29 mouse cellular contexts compared by ENCODE assay signal in genomic region chr4:116010186-116010585, GRCm38 (mm10). TPM values are rescaled to one million over a fixed set of nuclear protein-coding genes. Genes with fewer than 3 reads are reported as not detected.
DNase-seq lines count a peak whose midpoint lies in the region; ATAC-seq and TF ChIP-seq lines count a peak whose summit lies in the region.
"Had no signal": no experiment of that assay in that cellular context is flagged by ENCODE, and none has a peak within 500 bp of the region (broad histone marks: within the 10 kb centered on the region; RNA-seq: fewer than 3 reads in every experiment).

No protein-coding gene starts in this region.

- no peak for TF ChIP-seq POLR2A in CH12.LX (IDR thresholded peaks at IDR 0.05; ENCODE audit: low read depth, low read length)

- H3K79me2 ChIP-seq in CH12.LX (replicated peaks; ENCODE audit: control insufficient read depth, extremely low read depth, insufficient read depth, poor library complexity, severe bottlenecking), result peaks cover 5% of the 10 kb centered on the region; the same call in 1 of the 2 replicates

- TF ChIP-seq EP300 in CH12.LX (IDR thresholded peaks at IDR 0.05; ENCODE audit: low read length), result no peak

- ATAC-seq in megakaryocyte, adult 5-6 weeks (ENCODE audit: poor library complexity, severe bottlenecking), result 0 out of 2 replicates have a peak, but pooled peaks have one; percentile 18
- ATAC-seq: forebrain, embryonic 13.5 days; Patski had no signal

- H3K9me3 ChIP-seq in CH12.LX (replicated peaks; ENCODE audit: low read length), result no peaks in the 10 kb centered on the region
- H3K9me3 ChIP-seq: forebrain, embryonic 13.5 days; heart, embryonic 12.5 days; kidney, embryonic 15.5 days; midbrain, embryonic 10.5 days had no signal

- no peak for TF ChIP-seq CTCF in CH12.LX (conservative IDR thresholded peaks at IDR 0.05 in 1 of 2, IDR thresholded peaks at IDR 0.05 in 1 of 2; ENCODE audit: low read depth in 2 of 2, low read length in 2 of 2)

- no peak overlapping the region for H3K4me3 ChIP-seq in CH12.LX (replicated peaks in 1 of 3; ENCODE audit: low read depth in 2 of 3, low read length in 2 of 3, poor library complexity in 1 of 3)
- H3K4me3 ChIP-seq: forebrain, embryonic 13.5 days; heart, adult 2 months; heart, embryonic 12.5 days; kidney, embryonic 15.5 days; layer of hippocampus, adult 2 months; midbrain, embryonic 10.5 days; myocyte had no signal

- peaks cover 3 to 26% of the 10 kb centered on the region in 2 experiments for H3K36me3 ChIP-seq in CH12.LX (replicated peaks in 1 of 2; ENCODE audit: control insufficient read depth in 1 of 2, insufficient read depth in 1 of 2, low read length in 1 of 2)
- H3K36me3 ChIP-seq: heart, embryonic 12.5 days; kidney, embryonic 15.5 days; midbrain, embryonic 10.5 days had no signal

- H3K27ac ChIP-seq in CH12.LX (ENCODE audit: insufficient read depth, low read depth), result no peak overlapping the region
- H3K27ac ChIP-seq: forebrain, embryonic 13.5 days; heart, adult 2 months; hindbrain, embryonic 14.5 days; kidney, embryonic 15.5 days; layer of hippocampus, adult 2 months; liver, embryonic 14.5 days; midbrain, embryonic 10.5 days had no signal

- in situ Hi-C loops in CH12.LX (cut with MboI; ENCODE audit: low pct_ligation_motif_present, low pct_unique_long_range_greater_than_20kb, low sequenced_read_pairs), result no loop called here

- peak; percentile 22 to 25 for DNase-seq in spleen, postnatal 36 days (ENCODE audit: low spot score in 2 of 2)
- no peak for DNase-seq in spleen, postnatal 14 days (ENCODE audit: low spot score in 2 of 2)
- DNase-seq in CH12.LX (ENCODE audit: extremely low read depth), result peak; percentile 11
- no peak for DNase-seq in layer of hippocampus, adult 9-11 months
- no peak for DNase-seq in layer of hippocampus, postnatal 10 days (ENCODE audit: low spot score in 2 of 2)
- DNase-seq in frontal cortex, postnatal 25 days (ENCODE audit: low spot score in 2 of 2), result no peak
- DNase-seq: adrenal gland, postnatal 36 days; cerebellum, adult 18-20 months; cerebellum, postnatal 14 days; gastrocnemius, postnatal 36 days; heart, adult 2 months; kidney, adult 18-20 months; kidney, postnatal 25 days; liver; lung, embryonic 14.5 days; lung, postnatal 14 days; retina, postnatal 1 day; right cerebral cortex, postnatal 14 days; thymus, adult 2 months had no signal

- peaks cover 16 to 71% of the 10 kb centered on the region in 2 experiments for H3K4me1 ChIP-seq in CH12.LX (ENCODE audit: control insufficient read depth in 1 of 2, insufficient read depth in 2 of 2)
- H3K4me1 ChIP-seq: midbrain, embryonic 10.5 days had no signal

- TF ChIP-seq RAD21 in CH12.LX (IDR thresholded peaks at IDR 0.05; ENCODE audit: low read depth, low read length), result no peak

- no peak overlapping the region for H3K9ac ChIP-seq in CH12.LX (ENCODE audit: insufficient read depth, low read depth)
- H3K9ac ChIP-seq: forebrain, embryonic 13.5 days; heart, embryonic 12.5 days; hindbrain, embryonic 14.5 days; kidney, embryonic 15.5 days; liver, embryonic 14.5 days; lung, embryonic 14.5 days had no signal

- no peak overlapping the region for H3K4me2 ChIP-seq in CH12.LX (ENCODE audit: insufficient read depth, low read depth, poor library complexity, severe bottlenecking)
- H3K4me2 ChIP-seq: forebrain, embryonic 13.5 days; heart, embryonic 12.5 days; hindbrain, embryonic 14.5 days; kidney, embryonic 15.5 days; lung, embryonic 14.5 days had no signal

- dilution Hi-C loops in CH12.LX (cut with MboI; ENCODE audit: extremely low pct_ligation_motif_present, extremely low pct_unique_long_range_greater_than_20kb, low sequenced_read_pairs), result no loop called here

- no peaks in the 10 kb centered on the region for H3K27me3 ChIP-seq in CH12.LX (replicated peaks)
- H3K27me3 ChIP-seq: Patski had no signal

TF ChIP-seq in CH12.LX, 34 proteins besides CTCF, POLR2A, EP300 and RAD21:
- TF ChIP-seq ZC3H11A (IDR thresholded peaks at IDR 0.05; ENCODE audit: low read depth, low read length), result no peak
- TF ChIP-seq MEF2A (IDR thresholded peaks at IDR 0.05; ENCODE audit: borderline replicate concordance, low read depth, low read length), result no peak
- TF ChIP-seq CHD1 (IDR thresholded peaks at IDR 0.05; ENCODE audit: low read depth, low read length), result no peak
- TF ChIP-seq ELF1 (IDR thresholded peaks at IDR 0.05; ENCODE audit: low read depth, low read length), result no peak
- no peak for TF ChIP-seq MAX (IDR thresholded peaks at IDR 0.05; ENCODE audit: low read length)

RNA-seq across cellular contexts. Expression of gene Faah, which starts 7.5 kb away (rescaled TPM):
- total RNA-seq in CH12.LX (2012; rRNA removed), result 9.9 and 15.1 TPM in 2 replicates
- 3.4 and 3.5 TPM in 2 replicates for total RNA-seq in CH12.LX (2014; rRNA removed)
- polyA plus RNA-seq in CH12.LX (2012; ENCODE audit: insufficient read length, low read depth), result 12.1 and 13.3 TPM in 2 replicates
- total RNA-seq in megakaryocyte, adult 5-6 weeks (2015), result 0.71 and 1.8 TPM in 2 replicates
- total RNA-seq in megakaryocyte, adult 5-6 weeks (2017), result 1.3 and 2.2 TPM in 2 replicates
- 100 to 1,000 TPM in 1 of 2 experiments, 10 to 100 TPM in 1; 86.6 to 108 TPM for total RNA-seq in layer of hippocampus, postnatal 10 days (2021)

RNA-seq across cellular contexts. Expression of gene Nsun4, which starts 43.5 kb away (rescaled TPM):
- total RNA-seq in CH12.LX (2012; rRNA removed) (19.9 and 20.5 TPM in 2 replicates), CH12.LX (2014; rRNA removed) (32.0 and 32.8 TPM in 2 replicates)
- 18.6 and 20.5 TPM in 2 replicates for polyA plus RNA-seq in CH12.LX (2012; ENCODE audit: insufficient read length, low read depth)
- 9.6 and 10.4 TPM in 2 replicates for total RNA-seq in megakaryocyte, adult 5-6 weeks (2015)
- 7.9 and 14.0 TPM in 2 replicates for total RNA-seq in megakaryocyte, adult 5-6 weeks (2017)
- 1 to 10 TPM; 8.1 to 8.2 TPM for total RNA-seq in layer of hippocampus, postnatal 10 days (2021)

Comparison
In these comparisons a context has a peak if more than half of its experiments do, and no peak if none do; other contexts are left out.
1. DNase-seq: peak in spleen, postnatal 36 days (2 of 2) and CH12.LX (single experiment); none in spleen, postnatal 14 days (0 of 2), layer of hippocampus, adult 9-11 months (single experiment), layer of hippocampus, postnatal 10 days (0 of 2) and frontal cortex, postnatal 25 days (0 of 2).
2. RNA of gene Faah, which starts 7.5 kb away (total RNA-seq): 86.6 to 108 TPM in layer of hippocampus, postnatal 10 days; 3.4 to 15.1 TPM in CH12.LX and 0.71 to 2.2 TPM in megakaryocyte, adult 5-6 weeks; every median in the first group is over 4 times any median in the second.